Mouse (Mus musculus): ENCODE data around the gene Supt3.

The Supt3 gene

DNA sequence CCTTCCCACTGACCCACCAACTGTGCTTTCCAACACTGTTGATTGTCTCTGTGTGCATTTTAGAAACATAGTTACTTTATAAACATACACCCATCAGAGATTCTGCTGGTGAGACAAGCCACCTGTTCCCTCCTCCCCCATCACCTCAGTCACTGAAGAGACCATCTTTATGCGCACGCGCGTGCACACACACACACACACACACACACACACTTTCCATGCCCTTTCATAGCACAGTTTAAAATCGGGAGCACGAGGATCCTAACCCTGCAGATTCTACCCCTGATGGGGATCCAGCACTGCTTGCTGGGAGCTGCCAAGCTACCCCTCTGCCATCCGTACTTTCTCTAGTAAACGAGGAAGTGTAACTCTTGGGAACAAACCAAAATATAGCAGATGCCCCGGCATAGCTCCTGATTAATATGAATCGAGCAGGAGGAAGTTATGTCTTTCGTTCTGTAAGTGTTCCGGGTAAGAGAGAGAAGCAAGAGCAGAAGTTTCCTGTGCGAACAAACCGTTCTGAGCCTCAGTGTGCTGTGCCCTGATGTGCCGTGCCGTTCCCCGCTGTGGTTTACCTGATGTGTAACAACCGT lies 342.8 kb downstream of the Supt3 start:
- in situ Hi-C loops (cut with MseI, MboI): no loop called here

GRCm38 (mm10) chr17:45123856-45124255 lies 346.9 kb downstream of the Supt3 start:
- in situ Hi-C loops (cut with MseI, MboI): no loop called here

DNA sequence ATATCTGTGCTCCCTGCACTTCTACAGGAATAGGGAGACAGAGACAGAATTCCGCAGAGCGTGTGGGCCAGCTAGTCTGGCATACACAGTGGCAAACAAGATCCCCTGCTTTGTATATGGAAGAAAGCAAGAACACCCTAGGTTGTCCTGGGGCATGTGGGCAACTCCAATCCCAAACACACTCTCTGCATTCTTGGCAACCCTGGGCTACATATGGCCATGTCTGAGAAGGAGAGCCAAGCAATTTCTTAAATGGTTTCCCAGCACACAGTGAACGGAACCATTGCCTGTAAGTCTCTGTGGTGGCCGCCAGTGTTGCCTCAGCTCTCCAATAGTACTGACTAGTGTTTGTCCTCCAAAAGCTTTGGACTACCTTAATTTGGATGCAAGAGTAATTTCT lies 351.7 kb downstream of the Supt3 start:
- in situ Hi-C loops (cut with MseI, MboI): no loop called here

GRCm38 (mm10) chr17:45133501-45134400 lies 356.8 kb downstream of the Supt3 start:
- in situ Hi-C loops (cut with MseI, MboI): no loop called here

DNA sequence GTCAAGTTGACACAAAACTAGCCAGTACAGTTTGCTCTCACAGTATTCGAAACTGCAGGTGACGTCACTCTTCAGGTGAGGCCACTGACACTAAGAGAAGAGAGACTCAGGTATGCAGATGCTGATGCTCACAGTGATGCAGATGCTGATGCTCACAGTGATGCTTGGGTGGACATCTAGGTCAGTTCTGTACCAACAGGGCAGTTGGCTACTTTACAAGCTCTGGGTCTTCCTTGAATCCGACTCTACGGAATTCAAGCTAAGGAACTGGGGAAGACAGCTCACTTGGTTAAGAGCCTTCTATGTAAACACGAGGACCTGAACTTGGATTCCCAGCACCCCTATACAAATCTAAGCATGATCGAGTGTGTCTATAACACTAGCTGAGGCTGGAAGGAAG lies 359.5 kb downstream of the Supt3 start:
- in situ Hi-C loops (cut with MseI, MboI): no loop called here

DNA sequence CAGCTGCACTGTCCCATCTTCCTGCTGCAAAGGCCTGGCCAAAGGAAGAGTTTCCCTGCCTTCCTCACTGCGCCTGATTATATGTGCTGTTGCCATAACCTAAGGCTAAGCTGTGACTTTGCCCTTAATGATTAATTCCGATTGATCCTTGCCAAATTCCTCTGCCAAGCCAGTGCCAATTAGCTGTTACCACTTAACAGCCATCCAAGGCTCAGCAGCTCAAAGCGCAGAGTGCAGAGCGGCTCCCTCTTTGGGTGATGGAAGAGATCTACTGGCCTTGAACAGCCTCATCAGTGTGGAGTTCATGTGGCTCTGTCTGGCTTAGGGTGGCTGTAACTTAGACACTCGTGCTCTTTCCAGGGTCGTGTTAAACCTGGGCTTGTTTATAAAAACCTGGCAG lies 366.1 kb downstream of the Supt3 start:
- in situ Hi-C loops (cut with MseI, MboI): no loop called here

GRCm38 (mm10) chr17:45144656-45145055 lies 367.7 kb downstream of the Supt3 start:
- in situ Hi-C loops (cut with MseI, MboI): no loop called here

DNA sequence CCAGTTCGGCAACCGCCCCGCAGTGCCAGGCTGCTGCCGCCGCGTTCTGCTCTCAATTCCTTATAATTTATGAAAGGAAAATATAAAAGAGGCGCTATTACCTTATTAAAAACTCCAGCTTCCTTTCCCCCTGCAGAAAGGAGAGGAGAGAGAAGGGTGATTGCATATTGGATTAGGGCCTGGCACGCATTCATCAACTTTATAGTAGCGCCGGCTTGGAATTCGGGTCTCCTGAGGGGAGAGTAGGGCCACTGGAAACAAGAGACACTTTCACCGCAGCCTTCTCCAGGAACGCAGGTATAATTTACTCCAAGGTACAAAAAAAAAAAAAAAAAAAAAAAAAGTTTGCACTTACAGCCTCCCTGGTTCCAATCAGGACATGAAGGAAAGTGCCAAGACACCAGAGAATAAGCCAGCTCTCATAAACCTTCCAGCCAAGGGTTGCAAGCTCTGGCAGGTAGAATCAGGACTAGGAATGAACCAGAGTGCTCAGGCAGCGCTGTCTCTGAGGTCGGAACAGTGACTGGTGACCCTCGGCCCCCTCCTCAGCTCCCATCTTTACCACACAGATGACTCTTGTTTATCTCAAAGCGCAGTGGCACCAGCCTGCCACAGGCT lies 374.5 kb downstream of the Supt3 start:
- in situ Hi-C loops (cut with MseI, MboI): no loop called here

DNA sequence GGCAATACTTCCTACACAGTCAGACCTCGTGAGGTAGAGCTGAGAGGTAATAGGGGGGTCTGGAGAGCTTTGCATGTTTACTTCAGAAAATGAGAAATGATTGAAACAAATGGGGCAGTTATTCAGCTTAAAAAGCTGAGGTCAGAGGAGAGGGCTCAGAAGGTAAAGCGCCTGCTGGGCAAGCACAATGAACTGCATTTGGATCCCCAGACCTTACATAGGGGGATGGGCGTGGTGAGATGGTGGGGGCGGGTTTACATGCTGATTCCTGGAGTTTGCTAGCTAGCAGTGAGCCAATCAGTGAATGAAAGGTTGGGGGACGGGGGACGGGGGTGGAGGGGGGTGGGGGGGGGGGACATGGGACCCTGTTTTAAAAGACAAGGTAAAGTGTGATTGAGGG lies 376.8 kb downstream of the Supt3 start:
- in situ Hi-C loops (cut with MseI, MboI): no loop called here

DNA sequence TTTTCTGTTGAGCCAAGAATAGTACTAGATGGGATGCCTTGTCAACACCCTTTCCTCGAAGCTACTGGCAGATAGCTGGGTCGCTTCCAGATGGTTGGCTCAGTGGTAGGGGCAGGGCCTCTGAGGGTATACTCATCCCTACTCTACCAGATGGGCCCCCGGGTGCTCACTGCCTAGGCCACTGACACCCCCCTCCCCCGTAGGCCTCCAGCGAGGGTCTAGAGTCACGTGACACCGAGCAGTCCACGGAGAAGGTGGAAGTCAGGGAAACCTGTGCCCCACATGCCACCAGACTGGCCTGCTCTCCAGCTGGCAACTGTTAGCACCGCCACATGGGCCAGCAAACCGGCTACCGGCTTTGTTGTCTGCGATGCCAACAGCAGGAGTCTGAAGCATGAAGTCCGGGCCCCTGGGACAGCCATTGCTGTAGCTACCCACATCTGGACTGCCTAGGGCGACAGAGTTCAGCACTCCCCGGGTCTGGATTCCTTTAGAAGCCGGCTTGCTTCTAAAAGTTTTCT lies 381.3 kb downstream of the Supt3 start:
- in situ Hi-C loops (cut with MseI, MboI): no loop called here

DNA sequence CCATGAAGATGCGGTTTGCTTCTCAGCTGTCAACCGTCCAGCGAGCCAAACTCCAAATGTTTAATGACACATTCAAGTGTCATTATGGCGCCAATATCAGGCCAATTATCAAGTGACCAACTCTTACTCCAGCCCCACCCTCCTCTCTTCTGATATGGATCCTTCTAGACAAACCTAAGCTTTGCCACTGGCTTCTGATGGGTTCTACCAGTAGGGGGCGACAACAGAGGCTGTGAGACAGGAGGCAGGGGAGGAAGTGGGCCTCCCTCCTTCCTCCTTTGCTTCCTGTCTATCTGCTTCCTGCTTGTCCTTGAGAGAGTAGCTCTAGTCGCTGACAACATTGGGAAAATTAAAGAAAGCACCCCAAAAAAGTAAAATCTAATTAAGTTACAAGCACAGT lies 383.7 kb downstream of the Supt3 start:
- in situ Hi-C loops (cut with MseI, MboI): no loop called here

DNA sequence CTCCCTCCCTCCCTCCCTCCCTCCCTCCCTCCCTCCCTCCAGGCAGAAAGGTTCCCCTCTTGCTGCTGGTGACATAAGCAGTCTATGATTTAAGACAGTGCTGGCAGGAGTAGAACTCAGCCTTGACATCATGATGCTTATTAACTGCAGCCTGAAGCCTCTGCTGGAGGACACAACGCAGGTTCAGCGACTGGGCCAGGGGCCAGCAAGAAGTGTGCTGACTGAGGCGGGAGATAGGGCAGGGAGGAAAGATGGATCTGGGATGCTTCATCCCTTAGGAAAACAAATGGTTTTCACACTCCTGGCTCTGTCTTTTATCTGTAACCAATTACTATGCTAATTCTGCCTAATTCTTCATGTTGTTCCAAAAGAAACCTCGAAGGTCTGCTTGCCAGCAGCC lies 388.8 kb downstream of the Supt3 start:
- in situ Hi-C loops (cut with MseI, MboI): no loop called here

Measured in mouse trophoblast stem cell (cell line).